Mouse (Mus musculus) urinary bladder, postnatal 25 days (tissue): Measurements from ENCODE around the gene Lgals1.

Source experiments
- DNase-seq: peaks from one replicate; pipeline ENCODE4 v3.0.0; 2022; ENCODE audit warnings: low spot score

The Lgals1 gene

GRCm38 (mm10) chr15:78912040-78912439 lies 14.5 kb upstream of the Lgals1 start:
- no peak for DNase-seq

- peak; percentile 80 for DNase-seq
These were observed 12.9 kb upstream of the Lgals1 start, which contains the start of gene Pdxp for GRCm38 (mm10) chr15:78913632-78914090. Gene Pdxp, plus strand, starts transcription at chr15:78913919.

- DNase-seq: no peak
These were observed 12.3 kb upstream of the Lgals1 start for GRCm38 (mm10) chr15:78914091-78914822.

- no peak for DNase-seq
These were observed 11.5 kb upstream of the Lgals1 start for GRCm38 (mm10) chr15:78914823-78915659.

- DNase-seq: peak; percentile 40
These were observed 10.9 kb upstream of the Lgals1 start for GRCm38 (mm10) chr15:78915660-78916017.

- DNase-seq: no peak
These were observed 10.3 kb upstream of the Lgals1 start for GRCm38 (mm10) chr15:78916052-78916826.

- DNase-seq: no peak
These were observed 8.4 kb upstream of the Lgals1 start for GRCm38 (mm10) chr15:78918126-78918525.

- no peak for DNase-seq
These were observed 6.6 kb upstream of the Lgals1 start for GRCm38 (mm10) chr15:78919914-78920313.

- DNase-seq: no peak
These were observed 3.8 kb upstream of the Lgals1 start for GRCm38 (mm10) chr15:78922700-78923099.

GRCm38 (mm10) chr15:78923585-78923984 lies 2.9 kb upstream of the Lgals1 start:
- DNase-seq: no peak

- no peak for DNase-seq
These were observed 1.4 kb upstream of the Lgals1 start for GRCm38 (mm10) chr15:78925129-78925528.

GRCm38 (mm10) chr15:78927021-78927787 lies 679 bp downstream of the Lgals1 start:
- DNase-seq: no peak

GRCm38 (mm10) chr15:78927788-78928457 lies 1.4 kb downstream of the Lgals1 start:
- peak; percentile 43 for DNase-seq

- DNase-seq: no peak
These were observed 2.0 kb downstream of the Lgals1 start for GRCm38 (mm10) chr15:78928539-78928938.

- DNase-seq: no peak
These were observed 3.7 kb downstream of the Lgals1 start for GRCm38 (mm10) chr15:78930192-78930706.

- DNase-seq: no peak
These were observed 4.4 kb downstream of the Lgals1 start for GRCm38 (mm10) chr15:78930801-78931426.

- peak; percentile 39 for DNase-seq
These were observed 5.1 kb downstream of the Lgals1 start for GRCm38 (mm10) chr15:78931577-78931976.

GRCm38 (mm10) chr15:78934784-78935320 lies 8.3 kb downstream of the Lgals1 start, which contains the start of gene Nol12:
Gene Nol12, plus strand, starts transcription at chr15:78934933.
- peak; percentile 72 for DNase-seq

GRCm38 (mm10) chr15:78936403-78936802 lies 9.9 kb downstream of the Lgals1 start:
- no peak for DNase-seq

GRCm38 (mm10) chr15:78937311-78937710 lies 10.8 kb downstream of the Lgals1 start:
- no peak for DNase-seq
